Mouse (Mus musculus): Measurements from ENCODE around the gene Ak5. TPM values are rescaled to one million over a fixed set of nuclear protein-coding genes. Genes with fewer than 3 reads are reported as not detected.

Ak5 gene
- polyA plus RNA-seq, 1 experiment from 2014 or later = 0.79 TPM

DNA sequence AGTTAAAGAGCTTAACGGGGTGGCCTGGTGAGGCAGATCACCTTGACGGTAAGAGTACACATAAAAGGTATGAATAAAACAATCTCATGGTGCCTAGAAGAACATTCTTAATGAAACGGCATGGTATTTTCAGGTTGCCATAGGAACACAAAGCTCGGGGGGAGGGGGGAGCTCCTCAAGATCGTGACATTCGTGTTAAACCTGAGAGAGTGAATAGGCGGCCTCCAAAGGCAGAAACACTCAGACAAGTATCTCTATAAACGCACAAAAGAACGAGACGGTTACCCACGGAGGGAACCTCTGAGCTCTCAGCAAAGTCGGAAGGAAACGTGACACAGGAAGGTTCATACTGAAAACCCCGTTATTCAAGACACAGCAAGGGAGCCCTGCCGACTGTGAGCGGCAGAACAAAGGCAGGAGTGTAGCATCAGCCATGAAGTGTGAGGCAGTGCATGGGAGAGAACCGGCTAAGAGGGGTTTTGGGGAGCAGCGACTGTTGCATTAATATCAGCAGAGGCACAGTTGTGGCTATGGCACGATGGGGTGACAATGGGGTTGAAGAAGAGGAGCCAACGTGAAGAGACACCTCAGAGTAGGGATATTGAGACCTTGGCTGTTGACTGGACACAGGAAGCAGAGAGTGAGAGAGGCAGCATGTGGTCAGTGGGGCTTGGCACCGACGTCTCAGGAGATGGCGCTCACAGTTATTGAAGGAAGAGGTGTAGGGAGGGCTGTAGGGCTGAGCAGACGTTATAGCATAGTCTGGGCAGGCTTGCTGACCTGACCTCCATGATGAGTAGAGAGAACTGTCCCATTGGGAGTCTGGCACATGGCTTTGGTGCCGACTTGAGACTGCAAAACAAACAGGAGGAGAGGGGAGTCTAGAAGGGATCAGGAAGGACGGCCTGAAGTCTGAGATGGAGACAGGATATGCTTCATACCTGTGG is 89.6 kb downstream of the Ak5 start:
- Histone ChIP-seq H3K4me1 (peaks cover 10% of the 10 kb centered on the region), H3K27ac (replicated peaks) (no peak overlapping the region), H3K9me3 (replicated peaks) (no peaks in the 10 kb centered on the region), H3K36me3 (no peaks in the 10 kb centered on the region), H3K4me3 (no peak overlapping the region), H3K27me3 (ENCODE audit: low read depth, poor library complexity, severe bottlenecking) (no peaks in the 10 kb centered on the region)
- no peak for DNase-seq (ENCODE audit: low spot score)
- 79% methylated on average over 26 of the region's 26 CpGs for WGBS

DNA sequence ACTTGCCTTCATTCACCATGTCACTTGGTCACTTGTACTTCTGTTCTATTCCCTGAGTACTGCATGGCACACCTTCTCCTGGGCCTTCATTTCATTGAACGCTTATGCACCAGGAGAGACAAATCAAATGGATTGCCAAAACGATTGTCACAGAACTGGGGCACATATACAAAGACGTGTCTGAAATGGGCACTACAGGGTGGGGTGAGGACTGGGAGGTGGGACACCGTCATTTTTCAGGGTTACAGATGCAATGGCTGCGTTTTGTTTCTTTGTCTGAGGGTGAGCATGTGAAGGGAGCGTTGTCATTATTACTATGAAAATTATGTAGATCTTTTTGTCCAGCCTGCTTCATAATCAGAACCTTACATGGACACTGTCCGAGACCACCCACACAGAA is 90.4 kb downstream of the Ak5 start:
- Histone ChIP-seq H3K4me1 (peaks cover 10% of the 10 kb centered on the region), H3K36me3 (no peaks in the 10 kb centered on the region), H3K4me3 (no peak overlapping the region), H3K27me3 (ENCODE audit: low read depth, poor library complexity, severe bottlenecking) (no peaks in the 10 kb centered on the region), H3K27ac (replicated peaks) (no peak overlapping the region), H3K9me3 (replicated peaks) (no peaks in the 10 kb centered on the region)
- no peak for DNase-seq (ENCODE audit: low spot score)
- WGBS = 93% methylated on average over 7 of the region's 7 CpGs

DNA sequence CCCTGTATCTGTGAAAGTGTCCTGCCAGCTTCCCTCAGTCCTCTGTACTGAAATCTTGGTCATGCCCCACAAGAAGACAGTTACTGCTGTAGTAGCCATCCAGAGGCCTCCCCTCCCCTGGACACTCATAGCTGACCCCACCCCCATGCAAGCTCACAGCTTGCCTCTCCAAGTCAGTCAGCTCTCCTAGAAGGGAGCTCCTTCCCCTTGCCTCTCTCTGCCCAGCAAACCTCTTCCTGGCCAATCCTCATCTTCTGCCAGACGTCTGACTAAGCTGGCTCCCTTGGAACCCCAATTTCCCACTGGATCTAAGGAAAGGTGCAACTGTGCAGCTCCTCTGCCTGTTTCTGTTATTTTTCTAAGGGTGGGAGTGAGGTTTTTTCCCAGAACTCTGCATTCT is 90.9 kb downstream of the Ak5 start:
- no peak overlapping the region for H3K4me3 ChIP-seq
- H3K27ac ChIP-seq (replicated peaks) = no peak overlapping the region; the same call in 1 of the 2 replicates
- 68% methylated on average over 1 of the region's 1 CpGs for WGBS
- no peaks in the 10 kb centered on the region for H3K27me3 ChIP-seq (ENCODE audit: low read depth, poor library complexity, severe bottlenecking)
- H3K9me3 ChIP-seq (replicated peaks) = no peaks in the 10 kb centered on the region
- DNase-seq (ENCODE audit: low spot score) = no peak
- H3K36me3 ChIP-seq = no peaks in the 10 kb centered on the region
- peaks cover 10% of the 10 kb centered on the region for H3K4me1 ChIP-seq

DNA sequence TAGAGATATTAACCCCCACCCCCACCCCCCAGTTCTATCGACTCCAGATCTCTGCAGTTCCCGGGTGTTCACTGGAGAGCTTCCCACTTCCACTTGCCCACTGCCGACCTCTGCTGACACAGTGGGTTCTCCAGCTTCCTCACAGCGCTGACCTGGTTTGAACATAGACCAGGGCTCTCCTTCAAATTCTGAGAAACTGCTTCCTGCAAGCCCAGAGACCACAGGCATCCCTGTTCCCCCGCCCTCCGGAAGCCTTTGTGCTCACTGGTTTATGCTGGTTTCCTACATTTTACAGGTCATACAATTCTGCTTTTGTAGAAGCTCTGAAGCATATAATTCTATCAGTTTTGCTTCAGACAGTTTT is 98.9 kb downstream of the Ak5 start:
- H3K36me3 ChIP-seq = no peaks in the 10 kb centered on the region
- WGBS = 80% methylated on average over 6 of the region's 6 CpGs
- H3K4me3 ChIP-seq = no peak overlapping the region
- no peak for DNase-seq (ENCODE audit: low spot score)
- peaks cover 9% of the 10 kb centered on the region; the same call in 1 of the 2 replicates for H3K4me1 ChIP-seq
- no peaks in the 10 kb centered on the region for H3K27me3 ChIP-seq (ENCODE audit: low read depth, poor library complexity, severe bottlenecking)
- no peak overlapping the region for H3K27ac ChIP-seq (replicated peaks)
- no peaks in the 10 kb centered on the region for H3K9me3 ChIP-seq (replicated peaks)

DNA sequence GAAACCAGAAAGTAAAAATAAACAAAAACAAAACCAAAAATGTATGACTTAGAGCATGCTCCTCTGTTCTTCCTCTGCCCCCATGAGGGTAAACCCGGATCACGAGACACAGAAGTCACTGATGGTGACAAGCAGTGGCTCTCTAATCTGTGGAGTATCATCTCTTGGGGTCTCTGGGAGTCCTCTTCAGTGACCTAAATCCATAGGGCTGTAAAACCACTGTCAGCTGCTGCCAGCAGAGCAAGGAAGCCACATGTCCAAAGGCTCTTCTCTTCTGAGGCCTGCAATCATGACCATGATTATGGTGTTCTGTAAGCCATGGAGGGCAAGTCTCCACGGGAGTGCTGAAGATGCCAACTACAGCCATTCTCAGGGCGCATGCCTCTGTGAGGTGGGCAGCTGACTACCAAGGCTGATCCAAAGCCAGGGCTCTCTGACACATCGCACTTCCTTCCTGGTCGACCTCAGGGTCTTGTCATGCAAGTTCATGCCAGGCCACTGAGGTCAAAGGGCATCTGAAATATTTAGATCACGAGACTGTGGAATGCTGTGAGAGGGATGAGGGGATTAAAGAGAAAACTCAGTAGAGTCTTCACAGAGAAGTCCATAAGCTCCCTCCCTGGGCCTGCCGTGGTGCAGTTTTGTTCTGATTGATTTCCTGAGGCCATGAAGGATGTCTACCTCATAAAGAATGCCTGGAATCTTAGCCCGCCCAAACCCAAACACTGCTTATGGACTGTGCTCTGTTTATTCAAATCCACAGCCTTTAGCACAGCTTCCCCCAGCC is 99.5 kb downstream of the Ak5 start:
- H3K27ac ChIP-seq (replicated peaks) = no peak overlapping the region
- no peaks in the 10 kb centered on the region for H3K27me3 ChIP-seq (ENCODE audit: low read depth, poor library complexity, severe bottlenecking)
- 69% methylated on average over 9 of the region's 9 CpGs for WGBS

DNA sequence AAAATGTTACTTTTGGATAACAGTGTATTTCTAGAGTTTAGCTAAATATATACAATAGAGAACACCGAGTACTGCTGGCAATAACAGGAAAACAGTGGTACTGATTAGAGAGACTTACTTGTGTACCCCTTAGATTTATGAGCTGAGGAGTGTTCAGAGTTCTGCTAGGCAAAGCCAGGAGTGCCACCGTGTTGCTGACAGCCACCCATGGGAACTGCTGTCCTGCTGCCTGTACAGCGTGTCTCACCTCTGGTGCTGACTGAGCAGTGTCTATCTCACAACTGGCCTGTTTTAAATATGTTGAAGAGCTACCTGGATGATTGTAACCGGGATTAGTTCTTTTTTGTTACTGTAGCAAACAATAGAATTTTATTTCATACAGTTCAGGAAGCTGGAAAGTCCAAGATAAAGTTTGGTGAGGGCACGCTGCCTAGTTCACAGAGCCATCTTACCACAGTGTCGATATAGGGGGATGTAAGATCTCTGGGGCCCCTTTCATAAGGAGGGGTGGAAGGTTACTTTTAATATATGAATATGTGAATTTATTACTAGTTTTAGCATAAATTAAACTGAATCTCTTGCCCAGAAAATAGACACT is 103.5 kb downstream of the Ak5 start:
- Histone ChIP-seq H3K4me3 (no peak overlapping the region), H3K9me3 (replicated peaks) (no peaks in the 10 kb centered on the region), H3K27ac (replicated peaks) (no peak overlapping the region), H3K27me3 (ENCODE audit: low read depth, poor library complexity, severe bottlenecking) (no peaks in the 10 kb centered on the region), H3K4me1 (peaks cover 9% of the 10 kb centered on the region; the same call in 1 of the 2 replicates), H3K36me3 (no peaks in the 10 kb centered on the region)
- DNase-seq (ENCODE audit: low spot score) = no peak
- WGBS = 82% methylated on average over 6 of the region's 6 CpGs

More for the DNA sequence above, 99.5 kb downstream of the Ak5 start:
- DNase-seq (ENCODE audit: low spot score) = no peak
- H3K4me3 ChIP-seq = no peak overlapping the region
- H3K9me3 ChIP-seq (replicated peaks) = no peaks in the 10 kb centered on the region
- no peaks in the 10 kb centered on the region for H3K36me3 ChIP-seq
- peaks cover 9% of the 10 kb centered on the region; the same call in 1 of the 2 replicates for H3K4me1 ChIP-seq

DNA sequence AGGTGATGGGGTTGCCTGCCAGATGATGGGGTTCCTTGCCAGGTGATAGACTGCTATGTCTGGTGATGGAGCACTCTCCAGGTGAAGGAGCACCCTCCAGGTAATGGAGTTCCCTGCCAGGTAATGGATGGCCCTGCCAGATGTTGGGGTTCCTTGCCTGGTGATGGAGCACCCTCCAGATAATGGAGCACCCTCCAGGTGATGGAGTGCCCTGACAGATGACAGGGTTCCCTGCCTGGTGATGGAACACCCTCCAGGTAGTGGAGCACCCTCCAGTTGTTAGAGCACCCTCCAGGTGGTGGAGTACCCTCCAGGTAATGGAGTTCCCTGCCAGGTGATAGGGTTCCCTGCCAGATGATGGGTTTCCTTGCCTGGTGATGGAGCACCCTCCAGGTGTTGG is 104.3 kb downstream of the Ak5 start:
- peaks cover 4% of the 10 kb centered on the region; the same call in 1 of the 2 replicates for H3K4me1 ChIP-seq
- no peaks in the 10 kb centered on the region for H3K36me3 ChIP-seq
- H3K4me3 ChIP-seq = no peak overlapping the region
- no peaks in the 10 kb centered on the region for H3K27me3 ChIP-seq (ENCODE audit: low read depth, poor library complexity, severe bottlenecking)
- DNase-seq (ENCODE audit: low spot score) = no peak
- no peaks in the 10 kb centered on the region for H3K9me3 ChIP-seq (replicated peaks)
- H3K27ac ChIP-seq (replicated peaks) = no peak overlapping the region

DNA sequence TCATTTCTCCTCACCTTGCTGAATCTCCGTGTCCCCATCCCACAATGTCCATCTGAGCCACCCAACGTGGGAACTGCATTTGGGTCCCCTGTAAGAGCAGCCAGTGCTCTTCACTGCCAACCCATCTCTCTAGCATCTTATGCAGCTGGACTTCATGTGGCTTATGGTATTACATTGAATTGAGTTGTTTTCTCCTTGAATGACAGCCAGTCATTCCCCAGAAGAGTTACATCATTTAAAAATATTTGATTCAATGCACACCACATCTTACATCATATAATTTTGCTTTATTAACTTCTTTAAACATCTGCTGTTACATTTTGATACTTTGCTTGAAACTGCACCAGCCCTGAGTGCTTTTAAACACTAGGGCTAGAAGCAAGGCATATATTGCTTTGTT is 106.5 kb downstream of the Ak5 start:
- Histone ChIP-seq H3K9me3 (replicated peaks) (no peaks in the 10 kb centered on the region), H3K4me3 (no peak overlapping the region), H3K27ac (replicated peaks) (no peak overlapping the region), H3K4me1 (0 out of 2 replicates have a peak, but pooled peaks cover 4% of the 10 kb centered on the region), H3K36me3 (no peaks in the 10 kb centered on the region), H3K27me3 (ENCODE audit: low read depth, poor library complexity, severe bottlenecking) (no peaks in the 10 kb centered on the region)
- WGBS = 80% methylated on average over 2 of the region's 2 CpGs
- no peak for DNase-seq (ENCODE audit: low spot score)

DNA sequence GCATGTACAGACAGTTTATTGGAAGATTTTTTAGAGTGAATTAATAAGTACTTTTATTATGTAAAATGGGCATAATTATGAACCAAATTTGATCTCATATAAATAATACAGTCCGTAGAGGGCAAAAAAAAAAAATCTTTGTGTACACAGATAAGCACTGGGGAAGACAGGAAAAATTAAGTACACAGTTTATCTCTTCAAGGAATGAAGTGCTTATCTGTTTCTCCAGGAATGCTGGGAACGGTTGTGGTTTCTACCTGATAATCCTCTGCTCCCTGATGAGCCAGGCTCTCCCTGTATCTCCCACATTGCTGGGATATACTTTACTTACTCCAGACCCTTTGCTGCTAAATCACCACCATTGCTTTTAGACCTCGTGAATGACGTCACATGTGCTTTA is 108.9 kb downstream of the Ak5 start:
- H3K4me3 ChIP-seq = no peak overlapping the region
- 75% methylated on average over 4 of the region's 4 CpGs for WGBS
- H3K27me3 ChIP-seq (ENCODE audit: low read depth, poor library complexity, severe bottlenecking) = no peaks in the 10 kb centered on the region
- H3K27ac ChIP-seq (replicated peaks) = no peak overlapping the region
- H3K4me1 ChIP-seq = 0 out of 2 replicates have a peak, but pooled peaks cover 4% of the 10 kb centered on the region
- no peaks in the 10 kb centered on the region for H3K36me3 ChIP-seq
- H3K9me3 ChIP-seq (replicated peaks) = no peaks in the 10 kb centered on the region
- DNase-seq (ENCODE audit: low spot score) = no peak

DNA sequence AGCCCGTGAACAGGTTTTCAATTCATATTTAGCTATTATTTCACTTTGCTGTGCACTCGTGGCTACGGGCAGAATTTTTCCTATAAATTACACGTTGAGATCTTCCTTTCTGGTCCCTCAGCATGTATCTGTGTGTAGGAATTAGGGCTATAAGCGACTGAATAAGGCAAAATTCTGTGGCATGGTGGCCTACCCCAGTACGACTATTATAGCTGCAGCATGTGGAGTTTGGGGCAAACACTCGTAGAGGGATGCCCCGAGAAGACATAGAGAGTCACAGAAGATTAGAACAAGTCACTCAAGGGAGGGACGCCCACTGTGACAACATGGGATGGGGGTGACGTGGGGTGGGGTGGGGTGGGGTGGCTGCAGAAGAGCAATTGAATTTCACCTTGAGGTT is 110.1 kb downstream of the Ak5 start:
- H3K4me3 ChIP-seq = no peak overlapping the region
- H3K9me3 ChIP-seq (replicated peaks) = no peaks in the 10 kb centered on the region
- H3K36me3 ChIP-seq = no peaks in the 10 kb centered on the region
- DNase-seq (ENCODE audit: low spot score) = no peak
- 66% methylated on average over 10 of the region's 10 CpGs for WGBS
- H3K27ac ChIP-seq (replicated peaks) = no peak overlapping the region
- H3K4me1 ChIP-seq = 0 out of 2 replicates have a peak, but pooled peaks cover 4% of the 10 kb centered on the region
- no peaks in the 10 kb centered on the region for H3K27me3 ChIP-seq (ENCODE audit: low read depth, poor library complexity, severe bottlenecking)

DNA sequence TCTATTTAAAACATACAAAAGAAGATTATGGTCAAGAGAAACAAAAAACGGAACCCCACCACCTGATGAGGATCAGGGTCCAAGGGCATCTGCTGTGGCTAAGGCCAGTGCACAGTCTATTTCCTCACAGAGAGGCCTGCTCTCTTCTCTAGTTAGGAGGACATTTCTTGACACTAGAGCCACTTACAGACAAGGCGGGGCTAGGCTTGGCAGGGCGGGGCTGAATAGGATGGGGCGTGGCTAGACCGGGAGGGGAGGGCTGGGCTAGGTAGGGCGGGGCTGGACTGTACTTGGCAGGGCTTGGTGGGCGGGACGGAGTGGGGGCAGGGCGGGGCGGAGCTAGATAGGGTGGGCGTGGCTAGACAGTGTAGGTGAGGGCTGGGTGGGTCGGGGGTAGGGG is 110.5 kb downstream of the Ak5 start:
- no peak for DNase-seq (ENCODE audit: low spot score)
- H3K9me3 ChIP-seq (replicated peaks) = no peaks in the 10 kb centered on the region

DNA sequence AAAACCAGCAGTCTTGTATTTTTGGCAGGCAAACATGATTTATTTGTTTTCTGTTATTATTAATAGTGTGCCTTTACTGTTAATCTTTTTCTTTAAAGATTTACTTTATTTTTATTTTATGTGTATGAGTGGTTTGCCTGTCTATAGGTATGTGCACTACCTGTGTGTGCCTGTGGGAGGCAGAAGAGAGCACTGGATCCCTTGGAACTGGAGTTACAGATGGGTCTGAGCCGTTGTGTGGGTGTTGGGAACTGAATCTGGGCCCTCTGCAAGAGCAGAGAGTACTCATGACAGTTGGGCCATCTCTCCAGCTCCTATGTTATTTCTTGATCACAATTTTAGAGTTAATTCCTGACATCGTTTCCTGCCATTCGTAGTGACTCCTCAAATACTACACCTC is 111.2 kb downstream of the Ak5 start:
- Histone ChIP-seq H3K27me3 (ENCODE audit: low read depth, poor library complexity, severe bottlenecking) (no peaks in the 10 kb centered on the region), H3K4me1 (0 out of 2 replicates have a peak, but pooled peaks cover 4% of the 10 kb centered on the region), H3K36me3 (no peaks in the 10 kb centered on the region), H3K4me3 (no peak overlapping the region), H3K9me3 (replicated peaks) (no peaks in the 10 kb centered on the region), H3K27ac (replicated peaks) (no peak overlapping the region)
- 87% methylated on average over 3 of the region's 3 CpGs for WGBS
- no peak for DNase-seq (ENCODE audit: low spot score)

More for the DNA sequence above, 110.5 kb downstream of the Ak5 start:
- no peaks in the 10 kb centered on the region for H3K27me3 ChIP-seq (ENCODE audit: low read depth, poor library complexity, severe bottlenecking)
- WGBS = 25% methylated on average over 12 of the region's 12 CpGs
- 0 out of 2 replicates have a peak, but pooled peaks cover 4% of the 10 kb centered on the region for H3K4me1 ChIP-seq
- H3K36me3 ChIP-seq = no peaks in the 10 kb centered on the region
- H3K27ac ChIP-seq (replicated peaks) = no peak overlapping the region
- H3K4me3 ChIP-seq = no peak overlapping the region

Measured in midbrain, embryonic 10.5 days (tissue).